Mouse (Mus musculus) olfactory bulb, adult 2 months (tissue): ENCODE data around the gene Efcab5. TPM values are rescaled to one million over a fixed set of nuclear protein-coding genes. Genes with fewer than 3 reads are reported as not detected.

ENCODE experiments used
- H3K27ac ChIP-seq: fragments of 200-500 bp; 2 replicates; pipeline ENCODE4 v1.5.1; 2012; ENCODE audit warnings: low read depth, low read length; ENCODE audit not compliant: insufficient read depth
- H3K4me1 ChIP-seq: fragments of 200-500 bp; 2 replicates; pipeline ENCODE4 v1.6.1; 2012; ENCODE audit warnings: low read length; ENCODE audit not compliant: control insufficient read depth, insufficient read depth
- H3K4me3 ChIP-seq: fragments of 200-500 bp; 2 replicates; pipeline ENCODE4 v1.5.1; 2012; ENCODE audit warnings: mild to moderate bottlenecking, low read depth, low read length, moderate library complexity; ENCODE audit not compliant: insufficient read depth
- CTCF ChIP-seq: fragments of 200-500 bp; IDR thresholded peaks from 2 replicates; pipeline ENCODE4 v1.5.1; 2012; ENCODE audit warnings: low read depth, mild to moderate bottlenecking, low read length, moderate library complexity; ENCODE audit not compliant: insufficient read depth
- POLR2A ChIP-seq: fragments of 200-500 bp; IDR thresholded peaks from 2 replicates; pipeline ENCODE4 v1.6.1; 2012; ENCODE audit warnings: mild to moderate bottlenecking, low read depth, low read length, moderate library complexity; ENCODE audit not compliant: insufficient read depth
- WGBS: fragments of 180-500 bp; shearing (Covaris S2); methylation state at CpG from one replicate; pipeline ENCODE4 v1.1.7; 2018; 5-methylcytosine and 5-hydroxymethylcytosine counted together
- polyA plus RNA-seq: library from polyadenylated mRNA; stranded (reverse); fragments of >200 nt; gene quantifications from 2 replicates; pipeline ENCODE4 v1.2.4, GENCODE M21; 2012; ENCODE audit warnings: low replicate concordance; ENCODE audit not compliant: missing spikeins, insufficient read depth, insufficient read length

Gene Efcab5
- polyA plus RNA-seq, 1 experiment: not detected

GRCm38 (mm10) chr11:77106961-77107360 lies 81.8 kb downstream of the Efcab5 start:
- Histone ChIP-seq H3K4me3 (no peak overlapping the region), H3K4me1 (no peaks in the 10 kb centered on the region), H3K27ac (no peak overlapping the region)
- WGBS: 98% methylated on average over 6 of the region's 6 CpGs
- no peak for TF ChIP-seq CTCF
- no peak for TF ChIP-seq POLR2A

GRCm38 (mm10) chr11:77100137-77100937 lies 88.4 kb downstream of the Efcab5 start:
- no peak overlapping the region for H3K27ac ChIP-seq
- no peaks in the 10 kb centered on the region for H3K4me1 ChIP-seq
- WGBS: 12% methylated on average over 10 of the region's 10 CpGs
- no peak for TF ChIP-seq POLR2A
- TF ChIP-seq CTCF: 0 out of 2 replicates have a peak, but pooled peaks have one; percentile 22
- no peak overlapping the region for H3K4me3 ChIP-seq

GRCm38 (mm10) chr11:77098332-77098972 lies 90.3 kb downstream of the Efcab5 start:
- 89% methylated on average over 19 of the region's 19 CpGs for WGBS
- Histone ChIP-seq H3K4me3 (no peak overlapping the region), H3K27ac (no peak overlapping the region), H3K4me1 (no peaks in the 10 kb centered on the region)
- no peak for TF ChIP-seq CTCF
- TF ChIP-seq POLR2A: no peak

- Histone ChIP-seq H3K4me1 (no peaks in the 10 kb centered on the region), H3K27ac (no peak overlapping the region), H3K4me3 (no peak overlapping the region)
- WGBS: 82% methylated on average over 7 of the region's 7 CpGs
- TF ChIP-seq POLR2A (no peak), CTCF (no peak)
Measured at GRCm38 (mm10) chr11:77096991-77097390, 91.8 kb downstream of the Efcab5 start.

GRCm38 (mm10) chr11:77096581-77096980 lies 92.2 kb downstream of the Efcab5 start:
- Histone ChIP-seq H3K4me1 (no peaks in the 10 kb centered on the region), H3K27ac (no peak overlapping the region), H3K4me3 (no peak overlapping the region)
- TF ChIP-seq CTCF: no peak
- no peak for TF ChIP-seq POLR2A
- 63% methylated on average over 3 of the region's 3 CpGs for WGBS

- WGBS: 46% methylated on average over 10 of the region's 10 CpGs
- Histone ChIP-seq H3K27ac (no peak overlapping the region), H3K4me1 (no peaks in the 10 kb centered on the region), H3K4me3 (no peak overlapping the region)
- TF ChIP-seq POLR2A: no peak
- no peak for TF ChIP-seq CTCF
Measured at GRCm38 (mm10) chr11:77095206-77095605, 93.6 kb downstream of the Efcab5 start.

- no peak overlapping the region for H3K27ac ChIP-seq
- WGBS: 76% methylated on average over 8 of the region's 8 CpGs
- TF ChIP-seq POLR2A (no peak), CTCF (no peak)
Measured at GRCm38 (mm10) chr11:77094136-77094535, 94.6 kb downstream of the Efcab5 start.

GRCm38 (mm10) chr11:77093208-77093607 lies 95.6 kb downstream of the Efcab5 start:
- WGBS: under 1% methylated on average over 11 of the region's 11 CpGs
- H3K27ac ChIP-seq: no peak overlapping the region
- no peak for TF ChIP-seq POLR2A
- no peak for TF ChIP-seq CTCF
- no peaks in the 10 kb centered on the region for H3K4me1 ChIP-seq
- peak overlapping the region; percentile 28 for H3K4me3 ChIP-seq

More at GRCm38 (mm10) chr11:77094136-77094535, 94.6 kb downstream of the Efcab5 start:
- no peak overlapping the region for H3K4me3 ChIP-seq
- no peaks in the 10 kb centered on the region for H3K4me1 ChIP-seq

- Histone ChIP-seq H3K4me3 (no peak overlapping the region), H3K4me1 (no peaks in the 10 kb centered on the region), H3K27ac (no peak overlapping the region)
- 70% methylated on average over 2 of the region's 2 CpGs for WGBS
- TF ChIP-seq CTCF (no peak), POLR2A (no peak)
Measured at GRCm38 (mm10) chr11:77089162-77089561, 99.6 kb downstream of the Efcab5 start.
